Mouse (Mus musculus): ENCODE results near the gene Rere. TPM values are rescaled to one million over a fixed set of nuclear protein-coding genes. Genes with fewer than 3 reads are reported as not detected.

The Rere gene
- polyA plus RNA-seq, 1 experiment: 42.0 TPM

GRCm38 (mm10) chr4:150372631-150373041 lies 91.2 kb downstream of the Rere start:
- Histone ChIP-seq H3K4me1 (ENCODE audit: control insufficient read depth, insufficient read depth, low read length) (peaks cover 24% of the 10 kb centered on the region), H3K4me3 (replicated peaks; ENCODE audit: extremely low read depth, low read depth, low read length) (no peak overlapping the region)
- TF ChIP-seq CTCF (IDR thresholded peaks at IDR 0.05; ENCODE audit: insufficient read depth, low read length) (no peak), POLR2A (IDR thresholded peaks at IDR 0.05; ENCODE audit: borderline replicate concordance, extremely low read depth, low read depth, low read length) (no peak)
- WGBS: 32% methylated on average over 3 of the region's 3 CpGs
- DNase-seq: no peak

- peak; percentile 61 for DNase-seq
- H3K4me3 ChIP-seq (replicated peaks; ENCODE audit: extremely low read depth, low read depth, low read length): no peak overlapping the region
- 13% methylated on average over 15 of the region's 15 CpGs for WGBS
- TF ChIP-seq POLR2A (IDR thresholded peaks at IDR 0.05; ENCODE audit: borderline replicate concordance, extremely low read depth, low read depth, low read length): no peak
- TF ChIP-seq CTCF (IDR thresholded peaks at IDR 0.05; ENCODE audit: insufficient read depth, low read length): no peak
- peaks cover 24% of the 10 kb centered on the region for H3K4me1 ChIP-seq (ENCODE audit: control insufficient read depth, insufficient read depth, low read length)
These were observed 92.0 kb downstream of the Rere start for GRCm38 (mm10) chr4:150373111-150374109.

GRCm38 (mm10) chr4:150374651-150375447 lies 93.4 kb downstream of the Rere start:
- no peak for TF ChIP-seq POLR2A (IDR thresholded peaks at IDR 0.05; ENCODE audit: borderline replicate concordance, extremely low read depth, low read depth, low read length)
- no peak for TF ChIP-seq CTCF (IDR thresholded peaks at IDR 0.05; ENCODE audit: insufficient read depth, low read length)
- H3K4me1 ChIP-seq (ENCODE audit: control insufficient read depth, insufficient read depth, low read length): peaks cover 24% of the 10 kb centered on the region
- H3K4me3 ChIP-seq (replicated peaks; ENCODE audit: extremely low read depth, low read depth, low read length): no peak overlapping the region
- no peak for DNase-seq
- WGBS: 50% methylated on average over 9 of the region's 9 CpGs

DNA sequence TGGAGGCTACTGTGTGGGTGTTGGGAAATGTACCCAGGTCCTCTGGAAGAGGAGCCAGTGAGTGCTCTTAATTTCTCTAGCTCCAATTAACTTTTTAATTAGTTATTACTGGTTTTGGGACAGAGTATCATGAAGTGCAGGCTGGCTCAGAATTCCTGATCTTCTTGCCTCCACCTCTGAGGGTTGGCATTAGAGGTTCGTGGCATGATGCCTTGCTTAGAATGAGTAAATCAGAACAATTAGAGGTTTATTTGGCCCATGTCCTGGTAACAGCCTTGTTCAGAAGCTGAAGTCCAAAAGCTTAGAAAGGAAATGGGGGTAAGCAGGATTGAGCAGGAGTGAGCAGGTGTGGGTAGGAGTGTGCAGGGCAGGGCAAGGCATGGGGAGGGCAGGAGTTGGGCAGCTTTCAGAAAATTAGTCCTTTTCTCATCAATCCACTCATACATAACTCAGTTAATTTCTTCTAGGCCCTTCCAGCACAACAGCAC lies 94.0 kb downstream of the Rere start:
- TF ChIP-seq POLR2A (IDR thresholded peaks at IDR 0.05; ENCODE audit: borderline replicate concordance, extremely low read depth, low read depth, low read length) (no peak), CTCF (IDR thresholded peaks at IDR 0.05; ENCODE audit: insufficient read depth, low read length) (no peak)
- WGBS: 62% methylated on average over 1 of the region's 1 CpGs
- Histone ChIP-seq H3K4me1 (ENCODE audit: control insufficient read depth, insufficient read depth, low read length) (peaks cover 24% of the 10 kb centered on the region), H3K4me3 (replicated peaks; ENCODE audit: extremely low read depth, low read depth, low read length) (no peak overlapping the region)
- no peak for DNase-seq

DNA sequence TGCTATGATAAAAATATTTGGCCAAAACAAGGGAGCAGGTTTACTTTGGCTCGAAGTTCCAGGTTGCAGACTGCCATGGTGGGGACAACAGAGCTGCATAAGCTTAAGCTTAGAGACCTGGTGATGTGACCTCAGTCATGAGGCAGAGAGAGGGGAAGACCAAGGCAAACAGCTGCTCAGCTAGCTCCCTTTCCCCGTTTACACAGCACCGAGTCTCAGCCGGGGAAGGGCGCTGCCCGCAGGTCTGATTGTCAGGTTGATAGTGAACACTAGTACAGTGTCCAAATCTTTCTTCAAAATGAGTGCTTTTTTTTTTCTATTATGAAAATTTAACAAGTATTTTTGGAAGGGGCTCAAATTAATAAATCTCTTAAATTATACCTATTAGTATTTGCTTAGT lies 97.9 kb downstream of the Rere start:
- DNase-seq: no peak
- peaks cover 7% of the 10 kb centered on the region for H3K4me1 ChIP-seq (ENCODE audit: control insufficient read depth, insufficient read depth, low read length)
- WGBS: 75% methylated on average over 6 of the region's 6 CpGs
- H3K4me3 ChIP-seq (replicated peaks; ENCODE audit: extremely low read depth, low read depth, low read length): no peak overlapping the region
- TF ChIP-seq CTCF (IDR thresholded peaks at IDR 0.05; ENCODE audit: insufficient read depth, low read length): no peak

DNA sequence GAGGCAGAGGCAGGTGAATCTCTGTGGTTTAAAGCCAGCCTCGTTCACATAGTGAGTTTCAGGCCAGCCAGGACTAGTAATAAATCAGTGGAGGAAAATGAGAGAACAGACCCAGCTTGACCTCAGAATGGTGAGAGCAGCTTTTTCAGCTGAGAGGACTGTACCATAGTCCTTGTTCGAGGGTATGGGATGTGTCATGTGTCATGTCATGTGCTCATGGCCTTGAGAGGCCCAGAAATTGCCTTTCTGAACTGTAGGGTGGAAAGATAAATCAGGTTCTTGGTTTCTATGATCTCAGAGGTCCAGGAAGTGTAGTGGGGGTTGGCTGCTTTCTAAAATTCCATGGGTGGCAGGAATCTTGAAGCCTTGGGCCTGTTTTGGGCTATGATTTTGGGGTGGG lies 98.3 kb downstream of the Rere start:
- 45% methylated on average over 2 of the region's 2 CpGs for WGBS
- TF ChIP-seq POLR2A (IDR thresholded peaks at IDR 0.05; ENCODE audit: borderline replicate concordance, extremely low read depth, low read depth, low read length): no peak
- TF ChIP-seq CTCF (IDR thresholded peaks at IDR 0.05; ENCODE audit: insufficient read depth, low read length): no peak
- no peak overlapping the region for H3K4me3 ChIP-seq (replicated peaks; ENCODE audit: extremely low read depth, low read depth, low read length)
- DNase-seq: no peak
- H3K4me1 ChIP-seq (ENCODE audit: control insufficient read depth, insufficient read depth, low read length): peaks cover 4% of the 10 kb centered on the region

GRCm38 (mm10) chr4:150380273-150380672 lies 98.8 kb downstream of the Rere start:
- 78% methylated on average over 5 of the region's 5 CpGs for WGBS
- DNase-seq: no peak

GRCm38 (mm10) chr4:150382504-150382903 lies 101.1 kb downstream of the Rere start:
- DNase-seq: no peak
- H3K4me1 ChIP-seq (ENCODE audit: control insufficient read depth, insufficient read depth, low read length): peaks cover 5% of the 10 kb centered on the region; the same call in 1 of the 2 replicates
- no peak overlapping the region for H3K4me3 ChIP-seq (replicated peaks; ENCODE audit: extremely low read depth, low read depth, low read length)
- 63% methylated on average over 3 of the region's 3 CpGs for WGBS
- TF ChIP-seq CTCF (IDR thresholded peaks at IDR 0.05; ENCODE audit: insufficient read depth, low read length) (no peak), POLR2A (IDR thresholded peaks at IDR 0.05; ENCODE audit: borderline replicate concordance, extremely low read depth, low read depth, low read length) (no peak)

More at GRCm38 (mm10) chr4:150380273-150380672, 98.8 kb downstream of the Rere start:
- Histone ChIP-seq H3K4me3 (replicated peaks; ENCODE audit: extremely low read depth, low read depth, low read length) (no peak overlapping the region), H3K4me1 (ENCODE audit: control insufficient read depth, insufficient read depth, low read length) (peaks cover 4% of the 10 kb centered on the region; the same call in 1 of the 2 replicates)
- no peak for TF ChIP-seq CTCF (IDR thresholded peaks at IDR 0.05; ENCODE audit: insufficient read depth, low read length)
- TF ChIP-seq POLR2A (IDR thresholded peaks at IDR 0.05; ENCODE audit: borderline replicate concordance, extremely low read depth, low read depth, low read length): no peak

GRCm38 (mm10) chr4:150384405-150384804 lies 103.0 kb downstream of the Rere start:
- 83% methylated on average over 8 of the region's 8 CpGs for WGBS
- TF ChIP-seq POLR2A (IDR thresholded peaks at IDR 0.05; ENCODE audit: borderline replicate concordance, extremely low read depth, low read depth, low read length) (no peak), CTCF (IDR thresholded peaks at IDR 0.05; ENCODE audit: insufficient read depth, low read length) (no peak)
- Histone ChIP-seq H3K4me1 (ENCODE audit: control insufficient read depth, insufficient read depth, low read length) (peaks cover 11% of the 10 kb centered on the region), H3K4me3 (replicated peaks; ENCODE audit: extremely low read depth, low read depth, low read length) (no peak overlapping the region)
- DNase-seq: no peak
